Mouse (Mus musculus) skeletal muscle tissue, adult 2 months (tissue): ENCODE data around the gene Maml2.
A peak's percentile ranks its signal among the peaks of the same experiment; 100 is the strongest.

Experiments used
- DNase-seq: peaks from one replicate; pipeline ENCODE4 v3.0.0-alpha.2; 2012; ENCODE audit warnings: low read depth, low spot score

Gene Maml2

GRCm38 (mm10) chr9:13309807-13310206 lies 12.1 kb downstream of the Maml2 start:
- no peak for DNase-seq

DNA sequence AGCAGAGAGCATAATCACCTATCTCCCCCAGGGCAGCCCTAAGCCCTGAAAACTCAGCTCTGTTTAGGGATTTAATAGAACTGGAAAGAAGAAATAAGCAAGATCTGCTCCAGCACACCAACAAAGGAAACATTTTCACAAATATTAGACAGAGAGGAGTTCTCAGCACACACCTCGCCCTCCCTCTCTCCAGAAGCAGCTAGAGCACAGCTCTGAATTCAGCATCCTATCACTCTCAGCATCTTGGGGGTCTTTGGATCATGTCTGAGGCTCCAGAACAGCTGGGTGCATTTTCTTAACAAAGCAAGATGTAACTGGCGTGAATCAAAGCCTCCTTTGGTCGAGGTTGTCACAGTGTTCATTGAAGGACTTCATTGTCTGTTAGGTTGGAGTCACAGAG lies 12.5 kb downstream of the Maml2 start:
- DNase-seq: no peak

DNA sequence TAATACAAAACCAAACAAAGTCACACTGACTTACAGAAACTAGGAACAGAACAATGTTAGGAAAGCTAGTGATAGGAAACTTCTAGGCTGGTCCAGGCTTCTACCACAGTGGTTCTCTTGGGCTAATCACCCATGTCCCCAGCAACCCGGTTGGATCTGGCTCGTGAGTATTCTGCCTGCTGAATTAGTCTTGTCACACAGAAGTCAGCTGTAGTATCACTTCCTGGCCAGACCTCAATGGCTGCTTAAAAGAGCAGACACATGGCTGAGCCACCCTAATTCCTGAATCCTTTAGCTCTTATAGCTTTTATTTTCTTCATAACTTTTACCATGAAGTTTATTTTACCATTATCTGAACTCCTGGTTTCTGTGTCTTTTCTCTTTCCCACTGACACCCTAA lies 13.3 kb downstream of the Maml2 start:
- DNase-seq: no peak

- DNase-seq: no peak
Observed at GRCm38 (mm10) chr9:13313923-13314322, 16.2 kb downstream of the Maml2 start.

GRCm38 (mm10) chr9:13314577-13315004 lies 16.8 kb downstream of the Maml2 start:
- DNase-seq: no peak

DNA sequence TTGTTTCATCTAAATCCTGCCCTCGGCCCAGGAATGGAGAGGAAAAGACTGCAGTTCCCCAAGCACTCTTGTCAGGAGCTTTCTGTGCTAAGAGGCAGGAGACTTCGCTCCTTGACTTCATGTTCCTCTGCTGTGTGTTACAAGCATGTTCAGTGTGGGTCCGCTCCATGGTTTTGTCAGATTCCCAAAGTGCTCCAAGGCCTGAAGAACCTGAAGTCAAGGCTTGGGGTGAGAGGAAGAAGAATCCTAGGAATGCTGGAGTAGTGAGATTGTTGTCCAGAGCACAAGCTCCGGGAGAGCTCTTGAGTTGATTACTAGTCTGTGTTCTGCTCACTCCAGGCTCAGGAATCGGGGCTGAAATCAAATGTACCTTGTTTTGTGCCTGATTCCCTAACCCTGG lies 17.6 kb downstream of the Maml2 start:
- DNase-seq: no peak

DNA sequence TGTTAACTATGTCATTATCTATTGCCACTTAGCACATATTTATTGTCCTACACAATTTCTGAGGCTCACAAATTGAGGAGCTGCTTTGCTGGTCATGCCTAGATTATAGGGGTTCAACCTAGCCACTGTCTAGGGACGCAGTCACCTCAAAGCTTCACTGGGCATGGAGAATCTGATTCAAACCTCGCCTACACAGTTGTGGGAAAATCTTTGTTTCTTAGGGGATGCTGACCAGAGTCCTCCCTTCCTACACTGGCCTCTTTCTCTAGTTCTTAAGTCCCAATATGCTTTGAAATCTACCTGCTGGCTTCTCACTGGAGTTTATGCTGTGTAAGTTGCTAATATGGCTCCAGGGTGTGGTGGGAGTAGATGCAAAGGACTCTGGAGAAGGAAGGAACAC lies 21.8 kb downstream of the Maml2 start:
- DNase-seq: no peak

DNA sequence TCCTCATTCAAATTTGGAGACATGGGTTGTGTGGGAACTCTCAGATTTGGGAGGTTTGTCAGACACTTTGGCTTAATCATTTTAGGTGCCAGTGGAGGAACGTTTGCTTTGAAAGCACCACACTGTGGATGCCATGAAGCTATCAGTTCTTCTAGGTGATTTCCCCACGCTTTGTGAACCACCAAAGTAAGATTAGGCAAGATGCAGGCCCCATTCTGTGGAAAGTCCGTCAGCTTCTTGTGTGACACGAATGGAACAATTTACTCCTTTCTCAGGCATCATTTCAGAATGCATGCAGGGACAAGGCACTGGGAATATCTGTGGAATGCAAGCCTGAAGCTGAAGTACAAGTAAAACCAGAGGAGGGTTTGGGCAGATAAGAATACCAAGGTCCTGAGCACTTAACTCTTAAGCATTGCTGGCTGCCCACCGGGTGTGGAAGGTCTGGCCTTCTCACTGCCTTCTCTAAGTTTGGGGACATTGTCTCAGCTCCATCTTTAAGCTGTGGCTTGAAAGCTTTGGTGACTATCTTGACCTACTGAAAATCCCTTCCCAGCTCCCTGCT lies 23.1 kb downstream of the Maml2 start:
- no peak for DNase-seq

GRCm38 (mm10) chr9:13323074-13323473 lies 25.3 kb downstream of the Maml2 start:
- no peak for DNase-seq

GRCm38 (mm10) chr9:13323612-13324011 lies 25.9 kb downstream of the Maml2 start:
- no peak for DNase-seq

- DNase-seq: no peak
Observed at GRCm38 (mm10) chr9:13414230-13414766, 116.5 kb downstream of the Maml2 start.

DNA sequence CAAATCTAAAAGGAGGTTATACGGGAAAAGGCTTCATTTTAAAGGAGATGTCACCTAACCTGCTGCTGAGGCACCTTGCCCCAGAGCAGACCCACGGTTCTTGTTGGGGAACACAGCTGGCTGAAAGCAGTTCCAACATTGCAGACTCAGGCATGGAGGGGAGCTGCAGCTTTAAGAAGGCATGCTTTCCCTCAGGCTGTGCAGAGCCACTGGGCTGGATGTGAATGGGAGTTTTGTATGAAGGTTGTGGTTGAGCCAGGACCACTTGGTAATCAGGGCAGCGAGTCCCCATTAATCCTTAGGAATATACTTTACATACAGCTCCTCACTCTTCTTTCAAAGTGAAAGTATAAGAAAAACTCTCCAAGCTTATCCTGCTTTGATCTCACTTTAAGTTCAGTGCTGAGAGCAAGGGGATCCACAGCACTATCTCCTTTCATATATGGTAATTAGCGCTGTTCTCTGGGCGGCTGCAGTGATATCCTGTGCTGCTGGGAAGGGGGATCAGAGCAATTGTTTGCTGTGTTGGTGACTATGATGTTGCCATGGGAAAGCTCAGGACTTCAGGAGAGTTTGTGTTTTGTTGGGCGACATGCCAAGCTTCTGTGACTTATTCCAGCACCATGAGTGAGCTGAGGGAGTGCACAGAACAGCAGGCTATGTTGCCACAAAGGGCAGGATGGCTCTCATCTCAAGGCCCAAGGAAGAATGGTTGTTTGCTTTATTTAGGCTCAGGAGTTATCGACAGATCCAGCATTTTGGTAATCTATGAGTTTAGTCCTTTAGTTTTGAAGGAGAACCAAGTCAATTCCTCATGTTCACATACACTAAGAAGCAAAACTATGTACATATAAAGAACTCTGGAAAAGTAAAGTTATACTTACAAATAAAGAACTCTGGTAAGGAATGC lies 127.5 kb downstream of the Maml2 start:
- peak; percentile 62 for DNase-seq

DNA sequence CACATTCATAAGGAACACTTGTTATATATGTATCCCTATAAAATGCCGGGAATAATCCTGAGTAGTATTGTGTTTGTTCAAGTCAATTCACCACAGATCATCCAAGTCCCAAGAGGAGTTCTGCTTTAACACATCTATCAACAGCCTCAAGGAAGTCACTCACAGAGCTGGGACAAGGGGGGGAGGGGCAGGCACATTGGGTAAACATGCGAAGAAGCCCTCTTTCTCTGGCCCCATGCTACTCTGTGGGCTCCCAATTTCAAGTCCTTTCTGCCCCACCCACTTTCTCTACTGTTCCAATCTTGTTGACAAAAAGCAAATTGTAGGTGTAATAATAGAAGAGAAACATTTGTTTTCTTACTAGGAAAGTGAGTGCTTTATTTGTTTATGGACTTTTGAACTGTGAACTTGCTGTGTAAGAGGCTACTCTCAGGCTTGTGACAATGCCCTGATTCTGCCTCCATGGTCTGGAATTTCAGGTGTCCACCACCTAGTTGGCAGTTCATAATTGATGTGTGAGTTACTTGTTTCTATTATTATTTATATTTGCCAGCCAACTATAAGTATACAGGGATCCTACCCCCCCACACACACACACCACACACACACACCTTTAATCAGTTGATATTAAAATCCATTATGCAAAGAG lies 131.8 kb downstream of the Maml2 start:
- no peak for DNase-seq

- no peak for DNase-seq
Observed at GRCm38 (mm10) chr9:13430302-13430701, 132.5 kb downstream of the Maml2 start.

DNA sequence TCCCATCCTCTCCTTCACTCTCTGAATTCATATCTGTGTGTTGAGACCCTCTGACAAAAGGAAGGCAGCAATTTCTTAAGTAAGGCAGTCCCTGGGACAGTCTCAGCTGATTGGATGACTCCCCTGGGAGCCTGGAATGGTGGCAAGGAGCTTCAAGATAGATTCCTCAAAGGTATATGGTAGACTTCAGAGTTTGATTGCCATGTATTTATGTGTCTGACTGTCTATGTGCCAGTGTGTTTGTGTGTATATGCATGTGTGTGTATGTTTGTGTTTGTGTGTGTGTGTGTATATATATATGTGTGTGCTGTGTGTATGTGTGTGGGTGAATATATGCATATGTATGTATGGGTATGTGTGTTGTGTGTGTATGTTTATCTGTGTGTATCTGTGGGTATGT lies 133.0 kb downstream of the Maml2 start:
- DNase-seq: no peak

DNA sequence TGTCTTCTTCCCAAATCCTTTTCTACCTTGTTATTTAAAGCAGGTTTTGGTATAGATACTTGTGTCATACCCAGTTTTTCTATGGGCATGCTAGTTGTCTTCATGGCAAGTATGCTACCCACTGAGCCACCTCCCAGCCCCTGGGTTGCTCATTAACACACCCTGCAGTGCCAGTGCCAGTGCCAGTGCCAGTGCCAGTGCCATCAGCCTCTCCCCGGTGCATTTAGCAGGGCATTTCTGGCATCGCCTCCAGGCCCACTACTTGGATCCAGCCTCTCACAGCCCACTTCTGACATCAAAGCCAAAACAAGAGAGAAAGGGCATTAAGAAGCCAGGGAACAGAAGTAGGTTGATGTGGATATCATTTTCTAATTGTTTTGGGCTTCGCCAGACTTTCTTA lies 133.9 kb downstream of the Maml2 start:
- DNase-seq: no peak

DNA sequence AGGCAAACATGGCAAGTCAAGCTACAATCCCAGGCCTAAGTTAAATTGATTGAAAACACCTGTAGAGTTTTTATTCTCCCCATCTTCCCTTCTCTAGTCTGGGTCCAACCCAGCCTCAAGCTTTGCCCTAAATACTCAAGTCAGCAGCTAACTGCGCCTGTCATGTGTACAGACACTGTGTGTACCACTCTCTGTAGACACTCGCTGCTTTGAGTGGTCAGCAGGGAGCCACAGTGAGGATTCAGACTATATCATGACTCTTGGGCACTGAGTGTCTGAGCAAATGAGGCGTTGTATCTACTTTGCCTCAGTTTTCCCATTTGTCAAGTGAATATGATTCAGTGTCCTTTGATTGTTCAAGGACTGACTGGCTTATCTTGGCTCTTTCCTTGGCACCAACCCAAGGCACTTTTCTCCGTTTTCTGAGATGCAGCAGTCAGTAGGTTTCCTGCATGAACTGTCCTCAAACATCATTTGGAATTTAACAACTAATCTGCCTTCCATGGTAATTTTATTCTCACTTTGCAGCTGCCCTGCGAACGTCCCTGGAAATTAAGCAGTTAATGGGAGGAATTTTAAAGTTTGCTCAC lies 135.8 kb downstream of the Maml2 start:
- no peak for DNase-seq

- no peak for DNase-seq
Observed at GRCm38 (mm10) chr9:13440911-13441310, 143.2 kb downstream of the Maml2 start.

DNA sequence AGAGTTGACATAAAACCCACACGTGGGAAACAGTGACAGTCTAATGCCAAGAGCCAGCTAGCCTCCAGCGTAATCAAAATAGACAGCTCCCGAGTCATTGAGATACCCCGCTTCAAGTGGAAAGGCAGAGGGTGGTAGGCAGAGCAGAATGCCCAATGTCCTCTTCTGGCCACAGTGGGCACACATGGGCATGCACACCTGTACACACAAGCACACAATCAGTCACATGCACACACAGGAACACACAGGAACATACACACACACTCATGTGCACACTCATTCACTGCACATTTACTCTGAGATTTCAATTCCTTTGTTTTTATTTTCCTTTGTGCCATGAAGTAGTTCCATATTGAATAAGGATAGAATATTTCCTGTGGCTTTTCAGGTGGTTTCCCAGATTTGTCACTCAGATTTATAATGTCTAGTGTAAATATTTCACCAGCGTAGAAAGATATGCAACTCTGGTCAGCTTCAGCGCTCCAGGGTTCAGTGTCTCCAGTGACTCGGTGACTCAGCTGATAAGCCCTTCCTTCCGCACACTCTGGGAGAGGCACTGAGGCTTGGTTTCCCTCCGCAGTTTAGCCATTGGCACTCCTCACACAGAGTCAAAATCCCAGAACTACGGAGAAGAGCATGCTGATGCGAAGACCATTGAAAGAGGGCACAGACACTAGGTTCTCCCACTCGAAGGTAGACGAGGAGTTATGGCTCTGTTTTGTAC lies 144.4 kb downstream of the Maml2 start:
- no peak for DNase-seq

DNA sequence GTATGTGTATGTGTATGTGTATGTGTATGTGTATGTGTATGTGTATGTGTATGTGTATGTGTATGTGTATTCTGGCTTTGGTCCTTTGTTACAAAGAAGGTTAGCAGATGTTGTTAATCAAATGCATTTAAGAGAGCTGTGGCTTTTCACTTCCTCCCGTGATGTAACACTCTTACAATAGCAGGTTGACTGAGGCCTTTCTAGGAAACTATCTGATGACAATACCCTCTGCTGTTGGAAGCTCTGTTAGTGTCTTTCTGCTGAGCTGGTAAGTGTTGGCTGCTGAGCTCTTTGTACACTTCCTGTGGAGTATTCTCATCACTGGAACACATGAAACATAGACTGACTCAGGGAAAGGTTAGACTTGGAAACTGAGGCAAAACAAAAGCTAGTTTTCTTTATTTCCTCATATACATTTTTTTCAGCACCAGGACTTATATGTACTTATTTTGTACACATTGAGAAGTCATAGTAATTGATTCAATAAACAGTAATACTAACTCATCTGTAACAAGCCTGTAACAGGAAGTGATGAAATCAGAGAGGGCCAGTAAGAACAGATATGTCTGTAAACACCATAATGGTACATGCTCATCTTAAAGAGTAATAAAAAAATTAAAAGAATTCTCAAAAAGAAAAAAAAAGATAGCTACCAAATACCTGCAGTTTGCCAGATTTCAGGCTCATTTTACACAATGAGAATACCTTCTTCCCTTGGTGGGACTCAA lies 145.9 kb downstream of the Maml2 start:
- peak; percentile 23 for DNase-seq

DNA sequence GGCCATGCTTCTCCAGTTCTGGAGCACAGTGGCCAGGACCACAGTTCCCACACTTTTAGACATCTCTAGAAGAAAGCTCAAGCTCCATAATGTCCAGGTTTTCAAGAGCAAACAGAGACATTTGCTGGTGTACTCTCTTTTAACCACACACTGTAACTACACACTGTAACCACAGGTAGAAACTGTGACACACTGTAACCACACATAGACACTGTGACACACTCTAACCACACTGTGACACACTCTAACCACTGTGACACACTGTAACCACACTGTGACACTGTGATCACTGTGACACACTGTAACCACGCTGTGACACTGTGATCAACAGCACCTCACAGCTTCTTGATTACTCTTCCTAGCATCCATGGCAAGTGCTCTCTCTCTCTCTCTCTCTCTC lies 148.5 kb downstream of the Maml2 start:
- DNase-seq: no peak
